Mouse (Mus musculus) liver, adult 2 months (tissue): ENCODE measurements around the gene Creb3l2. TPM values are rescaled to one million over a fixed set of nuclear protein-coding genes. Genes with fewer than 3 reads are reported as not detected.

Source experiments
- DNase-seq: peaks from one replicate; pipeline ENCODE4 v3.0.0-alpha.2; 2011; ENCODE audit warnings: low read depth, low spot score; ENCODE audit errors: extremely low read depth
- H3K27ac ChIP-seq: fragments of 200-500 bp; replicated peaks from 2 replicates; pipeline ENCODE4 v1.5.1; 2012; ENCODE audit warnings: low read depth, mild to moderate bottlenecking, control low read depth, inconsistent platforms, low read length; ENCODE audit not compliant: insufficient read depth
- H3K27me3 ChIP-seq: fragments of 200-500 bp; 2 replicates; pipeline ENCODE4 v1.6.1; 2012; ENCODE audit warnings: mild to moderate bottlenecking, moderate library complexity, low read length, inconsistent platforms; ENCODE audit not compliant: control insufficient read depth, insufficient read depth
- H3K36me3 ChIP-seq: fragments of 200-500 bp; 2 replicates; pipeline ENCODE4 v1.6.1; 2012; ENCODE audit warnings: low read length, inconsistent platforms; ENCODE audit not compliant: control insufficient read depth, insufficient read depth
- H3K4me1 ChIP-seq: fragments of 200-500 bp; 2 replicates; pipeline ENCODE4 v1.6.1; 2011; ENCODE audit warnings: low read length; ENCODE audit not compliant: control insufficient read depth, insufficient read depth
- H3K4me3 ChIP-seq: fragments of 200-500 bp; 2 replicates; pipeline ENCODE4 v1.5.1; 2011; ENCODE audit warnings: low read depth, mild to moderate bottlenecking, control low read depth, low read length, moderate library complexity; ENCODE audit not compliant: insufficient read depth
- H3K79me2 ChIP-seq: fragments of 200-500 bp; 2 replicates; pipeline ENCODE4 v1.6.1; 2012; ENCODE audit warnings: inconsistent platforms, mild to moderate bottlenecking, low read length, moderate library complexity; ENCODE audit not compliant: control insufficient read depth, insufficient read depth
- H3K9ac ChIP-seq: fragments of 200-500 bp; 2 replicates; pipeline ENCODE4 v1.6.1; 2012; ENCODE audit warnings: low read depth, mild to moderate bottlenecking, control low read depth, inconsistent platforms, low read length
- CTCF ChIP-seq: fragments of 200-500 bp; IDR thresholded peaks from 2 replicates; pipeline ENCODE4 v1.5.1; 2011; ENCODE audit warnings: low read depth, low read length, control low read depth
- POLR2A ChIP-seq: fragments of 200-500 bp; IDR thresholded peaks from 2 replicates; pipeline ENCODE4 v1.6.1; 2011; ENCODE audit warnings: low read length, control low read depth; ENCODE audit not compliant: insufficient read depth; ENCODE audit errors: extremely low read depth
- WGBS: fragments of 180-500 bp; shearing (Covaris S2); methylation state at CpG from one replicate; pipeline ENCODE4 v1.1.7; 2018; 5-methylcytosine and 5-hydroxymethylcytosine counted together
- polyA plus RNA-seq: library from polyadenylated mRNA; depleted of rRNA; stranded (reverse); fragments of >200 nt; gene quantifications from 2 replicates; pipeline ENCODE4 v1.2.3, GENCODE M21; 2012; rRNA removed
- total RNA-seq: library from RNA; depleted of rRNA; stranded (reverse); fragments of >200 nt; gene quantifications from 2 replicates; pipeline ENCODE4 v1.2.3, GENCODE M21; 2014; rRNA removed

Gene Creb3l2
- total and polyA plus RNA-seq, 2 experiments, result 2.7 to 6.6 TPM

DNA sequence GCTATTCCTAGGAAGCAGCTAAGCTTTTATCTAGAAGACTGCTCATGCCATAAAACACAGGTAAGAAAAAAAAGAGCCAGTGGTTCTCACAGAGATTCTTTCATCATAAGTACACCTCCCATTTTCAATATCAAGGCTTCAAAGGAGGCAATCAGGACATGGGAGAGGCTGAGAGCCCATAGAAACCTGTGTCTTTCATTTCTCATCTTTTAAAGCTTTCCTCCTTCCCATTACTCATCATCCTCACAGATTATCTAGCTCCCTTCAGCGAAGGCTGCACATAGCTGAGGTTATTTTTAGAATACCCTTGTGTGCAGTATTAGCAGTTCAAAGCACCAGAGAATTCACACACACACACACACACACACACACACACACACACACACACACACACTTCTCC lies 159.3 kb downstream of the Creb3l2 start:
- H3K9ac ChIP-seq, result no peak overlapping the region
- DNase-seq, result no peak
- H3K36me3 ChIP-seq, result no peaks in the 10 kb centered on the region
- TF ChIP-seq CTCF (no peak), POLR2A (no peak)
- no peak overlapping the region for H3K4me3 ChIP-seq
- H3K79me2 ChIP-seq, result no peaks in the 10 kb centered on the region
- H3K27me3 ChIP-seq, result no peaks in the 10 kb centered on the region
- 55% methylated on average over 1 of the region's 1 CpGs for WGBS
- H3K4me1 ChIP-seq, result no peaks in the 10 kb centered on the region
- H3K27ac ChIP-seq, result no peak overlapping the region

Other genes starting within 250 kb of the Creb3l2 start
- 0.09 and 0.40 TPM in 2 replicates for gene Dgki, start 142.0 kb downstream of the Creb3l2 start, total RNA-seq
- gene Dgki, start 142.0 kb downstream of the Creb3l2 start, polyA plus RNA-seq, result not detected in 2 replicates
- gene Akr1d1, start 88.0 kb upstream of the Creb3l2 start, total RNA-seq, result 234 and 301 TPM in 2 replicates
- gene Akr1d1, start 88.0 kb upstream of the Creb3l2 start, polyA plus RNA-seq, result 73.2 and 89.2 TPM in 2 replicates